Mouse (Mus musculus): Measurements from ENCODE around the gene Rapgef1. TPM values are rescaled to one million over a fixed set of nuclear protein-coding genes. Genes with fewer than 3 reads are reported as not detected.

Rapgef1 gene
- polyA plus RNA-seq, 1 experiment = 132 TPM

GRCm38 (mm10) chr2:29733348-29733747 is 113.8 kb downstream of the Rapgef1 start:
- no peak overlapping the region for H3K27ac ChIP-seq (ENCODE audit: control insufficient read depth, insufficient read depth, low read length)
- TF ChIP-seq POLR2A (IDR thresholded peaks at IDR 0.05; ENCODE audit: control insufficient read depth, extremely low read depth, insufficient read depth, low read length, poor library complexity) (no peak), CTCF (IDR thresholded peaks at IDR 0.05; ENCODE audit: borderline replicate concordance, control insufficient read depth, extremely low read depth, insufficient read depth, low read length, poor library complexity) (no peak)
- no peak for DNase-seq
- no peak overlapping the region for H3K4me3 ChIP-seq (ENCODE audit: control insufficient read depth, insufficient read depth, low read length)
- 97% methylated on average over 5 of the region's 5 CpGs for WGBS
- H3K4me1 ChIP-seq (replicated peaks; ENCODE audit: control insufficient read depth, insufficient read depth, low read length) = no peaks in the 10 kb centered on the region
- H3K36me3 ChIP-seq (ENCODE audit: control insufficient read depth, insufficient read depth, low read length) = peaks cover 57% of the 10 kb centered on the region
- no peaks in the 10 kb centered on the region for H3K27me3 ChIP-seq (ENCODE audit: control insufficient read depth, insufficient read depth, low read length)

- H3K4me1 ChIP-seq (replicated peaks; ENCODE audit: control insufficient read depth, insufficient read depth, low read length) = no peaks in the 10 kb centered on the region
- no peaks in the 10 kb centered on the region for H3K27me3 ChIP-seq (ENCODE audit: control insufficient read depth, insufficient read depth, low read length)
- no peak overlapping the region for H3K27ac ChIP-seq (ENCODE audit: control insufficient read depth, insufficient read depth, low read length)
- DNase-seq = no peak
- 93% methylated on average over 12 of the region's 12 CpGs for WGBS
- TF ChIP-seq POLR2A (IDR thresholded peaks at IDR 0.05; ENCODE audit: control insufficient read depth, extremely low read depth, insufficient read depth, low read length, poor library complexity) = no peak
- TF ChIP-seq CTCF (IDR thresholded peaks at IDR 0.05; ENCODE audit: borderline replicate concordance, control insufficient read depth, extremely low read depth, insufficient read depth, low read length, poor library complexity) = no peak
- H3K4me3 ChIP-seq (ENCODE audit: control insufficient read depth, insufficient read depth, low read length) = no peak overlapping the region
- peaks cover 42% of the 10 kb centered on the region for H3K36me3 ChIP-seq (ENCODE audit: control insufficient read depth, insufficient read depth, low read length)
Measured at GRCm38 (mm10) chr2:29735708-29736107, 116.2 kb downstream of the Rapgef1 start.

GRCm38 (mm10) chr2:29737209-29737925 is 117.8 kb downstream of the Rapgef1 start:
- no peak overlapping the region for H3K27ac ChIP-seq (ENCODE audit: control insufficient read depth, insufficient read depth, low read length)
- peaks cover 40% of the 10 kb centered on the region for H3K36me3 ChIP-seq (ENCODE audit: control insufficient read depth, insufficient read depth, low read length)
- no peak overlapping the region for H3K4me3 ChIP-seq (ENCODE audit: control insufficient read depth, insufficient read depth, low read length)
- no peaks in the 10 kb centered on the region for H3K4me1 ChIP-seq (replicated peaks; ENCODE audit: control insufficient read depth, insufficient read depth, low read length)
- no peak for DNase-seq
- WGBS = 96% methylated on average over 12 of the region's 12 CpGs
- TF ChIP-seq POLR2A (IDR thresholded peaks at IDR 0.05; ENCODE audit: control insufficient read depth, extremely low read depth, insufficient read depth, low read length, poor library complexity) (no peak), CTCF (IDR thresholded peaks at IDR 0.05; ENCODE audit: borderline replicate concordance, control insufficient read depth, extremely low read depth, insufficient read depth, low read length, poor library complexity) (no peak)
- no peaks in the 10 kb centered on the region for H3K27me3 ChIP-seq (ENCODE audit: control insufficient read depth, insufficient read depth, low read length)

GRCm38 (mm10) chr2:29738799-29739198 is 119.3 kb downstream of the Rapgef1 start:
- Histone ChIP-seq H3K27ac (ENCODE audit: control insufficient read depth, insufficient read depth, low read length) (no peak overlapping the region), H3K4me3 (ENCODE audit: control insufficient read depth, insufficient read depth, low read length) (no peak overlapping the region), H3K4me1 (replicated peaks; ENCODE audit: control insufficient read depth, insufficient read depth, low read length) (no peaks in the 10 kb centered on the region), H3K27me3 (ENCODE audit: control insufficient read depth, insufficient read depth, low read length) (no peaks in the 10 kb centered on the region), H3K36me3 (ENCODE audit: control insufficient read depth, insufficient read depth, low read length) (peaks cover 35% of the 10 kb centered on the region)
- no peak for DNase-seq
- 79% methylated on average over 4 of the region's 4 CpGs for WGBS
- TF ChIP-seq POLR2A (IDR thresholded peaks at IDR 0.05; ENCODE audit: control insufficient read depth, extremely low read depth, insufficient read depth, low read length, poor library complexity) (no peak), CTCF (IDR thresholded peaks at IDR 0.05; ENCODE audit: borderline replicate concordance, control insufficient read depth, extremely low read depth, insufficient read depth, low read length, poor library complexity) (no peak)

- TF ChIP-seq POLR2A (IDR thresholded peaks at IDR 0.05; ENCODE audit: control insufficient read depth, extremely low read depth, insufficient read depth, low read length, poor library complexity) (no peak), CTCF (IDR thresholded peaks at IDR 0.05; ENCODE audit: borderline replicate concordance, control insufficient read depth, extremely low read depth, insufficient read depth, low read length, poor library complexity) (no peak)
- Histone ChIP-seq H3K27me3 (ENCODE audit: control insufficient read depth, insufficient read depth, low read length) (no peaks in the 10 kb centered on the region), H3K4me1 (replicated peaks; ENCODE audit: control insufficient read depth, insufficient read depth, low read length) (no peaks in the 10 kb centered on the region), H3K4me3 (ENCODE audit: control insufficient read depth, insufficient read depth, low read length) (no peak overlapping the region), H3K27ac (ENCODE audit: control insufficient read depth, insufficient read depth, low read length) (no peak overlapping the region), H3K36me3 (ENCODE audit: control insufficient read depth, insufficient read depth, low read length) (peaks cover 29% of the 10 kb centered on the region)
- WGBS = 37% methylated on average over 5 of the region's 5 CpGs
- no peak for DNase-seq
Measured at GRCm38 (mm10) chr2:29739368-29739767, 119.8 kb downstream of the Rapgef1 start.

- peaks cover 20% of the 10 kb centered on the region for H3K36me3 ChIP-seq (ENCODE audit: control insufficient read depth, insufficient read depth, low read length)
- H3K27ac ChIP-seq (ENCODE audit: control insufficient read depth, insufficient read depth, low read length) = no peak overlapping the region
- 88% methylated on average over 6 of the region's 6 CpGs for WGBS
- H3K4me3 ChIP-seq (ENCODE audit: control insufficient read depth, insufficient read depth, low read length) = no peak overlapping the region
- TF ChIP-seq CTCF (IDR thresholded peaks at IDR 0.05; ENCODE audit: borderline replicate concordance, control insufficient read depth, extremely low read depth, insufficient read depth, low read length, poor library complexity) (no peak), POLR2A (IDR thresholded peaks at IDR 0.05; ENCODE audit: control insufficient read depth, extremely low read depth, insufficient read depth, low read length, poor library complexity) (no peak)
- H3K27me3 ChIP-seq (ENCODE audit: control insufficient read depth, insufficient read depth, low read length) = no peaks in the 10 kb centered on the region; the same call in 1 of the 2 replicates
- no peak for DNase-seq
- H3K4me1 ChIP-seq (replicated peaks; ENCODE audit: control insufficient read depth, insufficient read depth, low read length) = no peaks in the 10 kb centered on the region
Measured at GRCm38 (mm10) chr2:29741207-29741606, 121.7 kb downstream of the Rapgef1 start.

All from thymus, adult 2 months (tissue).